Mouse (Mus musculus): ENCODE measurements around the gene Ptp4a2. TPM values are rescaled to one million over a fixed set of nuclear protein-coding genes. Genes with fewer than 3 reads are reported as not detected.

The Ptp4a2 gene
- polyA plus RNA-seq, 1 experiment = 138 TPM

DNA sequence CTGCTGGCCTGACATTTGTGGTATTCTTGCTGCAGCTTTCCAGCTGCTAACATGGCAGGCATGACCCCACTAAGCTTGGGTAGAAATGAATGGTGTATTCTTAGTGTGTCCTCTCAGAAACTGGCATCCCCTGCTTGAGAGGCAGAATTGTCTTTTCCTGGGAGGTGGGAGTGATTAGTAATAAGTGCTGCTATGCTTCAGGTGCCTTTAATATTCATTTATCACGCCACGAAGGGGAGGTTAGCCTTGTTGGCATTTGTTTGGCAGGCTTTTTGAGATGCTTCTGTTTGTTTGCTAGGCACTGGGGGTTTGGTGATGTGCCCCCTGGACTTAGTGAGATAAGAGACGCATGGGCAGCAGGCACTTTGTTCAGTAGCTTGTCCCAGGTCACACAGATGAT is 11.3 kb downstream of the Ptp4a2 start:
- Histone ChIP-seq H3K36me3 (ENCODE audit: control insufficient read depth, insufficient read depth) (no peaks in the 10 kb centered on the region), H3ac (ENCODE audit: control insufficient read depth, insufficient read length) (peak overlapping the region; percentile 26), H3K4me3 (peak overlapping the region; percentile 63), H3K27me3 (ENCODE audit: control insufficient read depth, insufficient read depth, insufficient read length) (no peaks in the 10 kb centered on the region), H3K4me2 (ENCODE audit: low read depth) (peak overlapping the region; percentile 93), H3K79me2 (ENCODE audit: control insufficient read depth, insufficient read depth) (peaks cover 69% of the 10 kb centered on the region)
- TF ChIP-seq POLR2AphosphoS2 (IDR thresholded peaks at IDR 0.05; ENCODE audit: insufficient read length, low read depth) = no peak
- TF ChIP-seq MYOD1 (IDR thresholded peaks at IDR 0.05; ENCODE audit: control insufficient read depth in 1 of 3, insufficient read length in 2 of 3, low read depth in 2 of 3) = peak in 1 of 3 experiments; percentile 4

DNA sequence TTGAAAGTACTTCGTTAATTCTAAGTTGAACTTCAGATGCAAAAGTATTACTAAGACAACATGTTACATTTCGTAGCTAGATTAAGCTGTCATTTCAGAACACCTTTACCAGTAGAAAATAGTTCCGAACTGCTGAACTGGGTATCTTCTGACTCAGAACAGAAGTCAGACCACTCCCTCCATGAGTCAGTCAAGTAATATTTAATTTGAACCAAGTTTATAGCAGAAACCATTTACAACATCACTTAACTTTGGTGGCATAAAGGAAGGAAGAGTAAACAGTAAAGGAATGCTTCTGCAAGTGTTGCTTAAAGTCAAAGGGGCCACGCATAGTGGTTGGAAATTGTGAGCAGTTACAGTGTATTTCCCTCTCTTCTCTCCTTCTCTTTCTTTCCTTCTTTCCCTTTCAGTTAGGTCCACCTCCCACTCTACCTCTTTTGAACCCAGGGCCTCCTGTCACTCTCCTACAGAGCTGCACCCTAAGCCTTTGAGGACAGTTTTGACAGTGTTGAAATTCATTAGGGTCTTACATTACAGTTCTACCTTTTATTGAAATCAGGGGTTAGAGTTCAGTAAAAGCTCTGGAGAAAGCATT is 12.3 kb downstream of the Ptp4a2 start:
- peaks cover 79% of the 10 kb centered on the region for H3K79me2 ChIP-seq (ENCODE audit: control insufficient read depth, insufficient read depth)
- peak overlapping the region; percentile 63 for H3K4me3 ChIP-seq
- H3K27me3 ChIP-seq (ENCODE audit: control insufficient read depth, insufficient read depth, insufficient read length) = no peaks in the 10 kb centered on the region
- no peak overlapping the region for H3ac ChIP-seq (ENCODE audit: control insufficient read depth, insufficient read length)
- no peaks in the 10 kb centered on the region for H3K36me3 ChIP-seq (ENCODE audit: control insufficient read depth, insufficient read depth)
- TF ChIP-seq CEBPB (IDR thresholded peaks at IDR 0.05; ENCODE audit: insufficient read depth, poor library complexity, severe bottlenecking) = 0 out of 2 replicates have a peak, but pooled peaks have one; percentile 12
- no peak for TF ChIP-seq TCF12 (IDR thresholded peaks at IDR 0.05; ENCODE audit: insufficient read depth, poor library complexity, severe bottlenecking)
- peak overlapping the region; percentile 93 for H3K4me2 ChIP-seq (ENCODE audit: low read depth)

DNA sequence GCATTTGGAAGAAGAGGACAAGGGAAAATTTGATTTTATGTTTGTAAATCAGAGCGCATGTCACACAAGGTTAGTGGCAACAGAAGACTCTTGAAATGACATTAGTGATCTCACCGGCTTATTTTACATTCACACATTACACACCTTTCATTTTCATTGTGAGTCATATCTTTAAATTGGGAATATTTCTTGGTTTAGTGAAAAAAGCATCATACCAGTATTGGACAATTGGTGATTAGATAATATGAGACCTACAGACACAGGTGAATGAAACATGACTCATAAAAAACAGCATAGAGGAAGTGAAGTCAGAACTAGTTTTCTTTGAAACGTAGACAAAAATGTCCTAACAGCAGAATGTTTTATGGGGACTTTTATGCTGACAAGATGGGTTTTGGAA is 16.6 kb downstream of the Ptp4a2 start:
- no peaks in the 10 kb centered on the region for H3K27me3 ChIP-seq (ENCODE audit: control insufficient read depth, insufficient read depth, insufficient read length)
- no peak overlapping the region for H3ac ChIP-seq (ENCODE audit: control insufficient read depth, insufficient read length)
- no peak for TF ChIP-seq MYOD1 (IDR thresholded peaks at IDR 0.05; ENCODE audit: control insufficient read depth in 1 of 3, insufficient read length in 2 of 3, low read depth in 2 of 3)
- TF ChIP-seq MYOG (IDR thresholded peaks at IDR 0.05; ENCODE audit: control insufficient read depth in 1 of 3, insufficient read depth in 1 of 3, insufficient read length in 2 of 3, low read depth in 2 of 3) = no peak
- no peak for TF ChIP-seq USF1 (IDR thresholded peaks at IDR 0.05; ENCODE audit: low read depth)
- no peak for TF ChIP-seq POLR2A (IDR thresholded peaks at IDR 0.05; ENCODE audit: insufficient read length, low read depth)
- TF ChIP-seq CEBPB (IDR thresholded peaks at IDR 0.05; ENCODE audit: insufficient read depth, poor library complexity, severe bottlenecking) = no peak
- no peak for TF ChIP-seq TCF3 (IDR thresholded peaks at IDR 0.05; ENCODE audit: insufficient read length, low read depth)
- TF ChIP-seq MAX (IDR thresholded peaks at IDR 0.05; ENCODE audit: low read depth) = no peak
- TF ChIP-seq E2F4 (IDR thresholded peaks at IDR 0.05; ENCODE audit: insufficient read depth) = no peak
- no peak for TF ChIP-seq TCF12 (IDR thresholded peaks at IDR 0.05; ENCODE audit: insufficient read depth, poor library complexity, severe bottlenecking)
- no peak for TF ChIP-seq REST (IDR thresholded peaks at IDR 0.05; ENCODE audit: insufficient read depth, insufficient read length)
- TF ChIP-seq SRF (IDR thresholded peaks at IDR 0.05; ENCODE audit: control insufficient read depth, insufficient read length, low read depth) = no peak
- no peak for TF ChIP-seq POLR2AphosphoS2 (IDR thresholded peaks at IDR 0.05; ENCODE audit: insufficient read length, low read depth)
- peaks cover 99% of the 10 kb centered on the region for H3K79me2 ChIP-seq (ENCODE audit: control insufficient read depth, insufficient read depth)
- no peaks in the 10 kb centered on the region for H3K36me3 ChIP-seq (ENCODE audit: control insufficient read depth, insufficient read depth)
- H3K4me3 ChIP-seq = no peak overlapping the region
- H3K4me2 ChIP-seq (ENCODE audit: low read depth) = peak overlapping the region; percentile 71

DNA sequence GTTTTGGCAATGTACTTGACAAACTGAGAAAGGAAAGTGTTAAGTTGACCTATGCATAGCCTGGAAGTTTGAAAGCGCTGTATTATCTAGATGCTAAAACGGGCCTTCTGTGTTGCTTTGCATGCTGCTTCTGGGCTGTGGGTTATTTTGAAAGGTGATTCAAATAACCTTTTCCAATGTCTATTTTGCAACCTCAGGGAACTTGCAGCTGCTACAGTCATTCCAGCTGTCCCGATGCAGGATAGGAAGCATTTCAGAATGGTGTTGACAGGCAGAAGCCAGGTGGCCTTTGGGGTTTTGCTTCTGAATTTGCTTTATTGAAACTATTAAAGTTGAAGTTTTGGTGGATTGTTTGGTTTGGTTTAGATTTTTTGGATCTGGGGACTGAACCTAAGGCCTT is 17.1 kb downstream of the Ptp4a2 start:
- H3K36me3 ChIP-seq (ENCODE audit: control insufficient read depth, insufficient read depth) = no peaks in the 10 kb centered on the region
- peak overlapping the region; percentile 71 for H3K4me2 ChIP-seq (ENCODE audit: low read depth)
- no peak overlapping the region for H3K4me3 ChIP-seq
- TF ChIP-seq CEBPB (IDR thresholded peaks at IDR 0.05; ENCODE audit: insufficient read depth, poor library complexity, severe bottlenecking) = peak; percentile 91
- TF ChIP-seq POLR2A (IDR thresholded peaks at IDR 0.05; ENCODE audit: insufficient read length, low read depth) = no peak
- peak in 2 of 3 experiments; percentile 86 to 99 for TF ChIP-seq MYOG (IDR thresholded peaks at IDR 0.05; ENCODE audit: control insufficient read depth in 1 of 3, insufficient read depth in 1 of 3, insufficient read length in 2 of 3, low read depth in 2 of 3)
- no peak for TF ChIP-seq E2F4 (IDR thresholded peaks at IDR 0.05; ENCODE audit: insufficient read depth)
- no peak for TF ChIP-seq USF1 (IDR thresholded peaks at IDR 0.05; ENCODE audit: low read depth)
- TF ChIP-seq TCF12 (IDR thresholded peaks at IDR 0.05; ENCODE audit: insufficient read depth, poor library complexity, severe bottlenecking) = peak; percentile 100
- TF ChIP-seq POLR2AphosphoS2 (IDR thresholded peaks at IDR 0.05; ENCODE audit: insufficient read length, low read depth) = no peak
- peak; percentile 88 for TF ChIP-seq TCF3 (IDR thresholded peaks at IDR 0.05; ENCODE audit: insufficient read length, low read depth)
- no peak for TF ChIP-seq SRF (IDR thresholded peaks at IDR 0.05; ENCODE audit: control insufficient read depth, insufficient read length, low read depth)
- TF ChIP-seq MYOD1 (IDR thresholded peaks at IDR 0.05; ENCODE audit: control insufficient read depth in 1 of 3, insufficient read length in 2 of 3, low read depth in 2 of 3) = peak; percentile 100
- no peak for TF ChIP-seq REST (IDR thresholded peaks at IDR 0.05; ENCODE audit: insufficient read depth, insufficient read length)
- H3K79me2 ChIP-seq (ENCODE audit: control insufficient read depth, insufficient read depth) = peaks cover 99% of the 10 kb centered on the region
- no peak overlapping the region for H3ac ChIP-seq (ENCODE audit: control insufficient read depth, insufficient read length)
- H3K27me3 ChIP-seq (ENCODE audit: control insufficient read depth, insufficient read depth, insufficient read length) = no peaks in the 10 kb centered on the region

DNA sequence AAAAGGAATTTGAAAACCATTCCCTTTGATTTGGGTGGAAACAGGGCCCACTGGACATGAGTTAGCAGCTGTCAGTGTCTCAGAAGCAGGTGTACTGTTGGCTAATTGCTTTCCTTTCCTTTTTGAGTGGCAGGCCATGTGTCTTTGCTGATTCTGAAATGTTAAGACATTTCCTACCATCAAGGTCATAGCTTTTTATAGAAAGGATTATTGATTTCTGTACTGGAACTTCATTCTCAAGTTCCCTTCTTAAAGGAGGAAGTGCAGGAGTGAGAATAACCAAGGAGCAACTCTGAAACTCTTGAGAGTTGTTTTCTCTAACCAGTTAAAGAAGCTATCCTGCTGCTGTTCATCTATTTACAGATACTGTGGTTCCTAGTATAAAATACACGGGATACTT is 18.8 kb downstream of the Ptp4a2 start:
- Histone ChIP-seq H3K36me3 (ENCODE audit: control insufficient read depth, insufficient read depth) (no peaks in the 10 kb centered on the region), H3ac (ENCODE audit: control insufficient read depth, insufficient read length) (no peak overlapping the region), H3K4me3 (no peak overlapping the region), H3K79me2 (ENCODE audit: control insufficient read depth, insufficient read depth) (peaks cover 99% of the 10 kb centered on the region), H3K4me2 (ENCODE audit: low read depth) (peak overlapping the region; percentile 67), H3K27me3 (ENCODE audit: control insufficient read depth, insufficient read depth, insufficient read length) (no peaks in the 10 kb centered on the region)
- TF ChIP-seq MAX (IDR thresholded peaks at IDR 0.05; ENCODE audit: low read depth) = no peak
- TF ChIP-seq MYOG (IDR thresholded peaks at IDR 0.05; ENCODE audit: control insufficient read depth in 1 of 3, insufficient read depth in 1 of 3, insufficient read length in 2 of 3, low read depth in 2 of 3) = peak in 2 of 3 experiments; percentile 51 to 93
- no peak for TF ChIP-seq CEBPB (IDR thresholded peaks at IDR 0.05; ENCODE audit: insufficient read depth, poor library complexity, severe bottlenecking)
- no peak for TF ChIP-seq REST (IDR thresholded peaks at IDR 0.05; ENCODE audit: insufficient read depth, insufficient read length)
- TF ChIP-seq TCF12 (IDR thresholded peaks at IDR 0.05; ENCODE audit: insufficient read depth, poor library complexity, severe bottlenecking) = peak; percentile 77
- peak; percentile 96 to 97 (median 97) for TF ChIP-seq MYOD1 (IDR thresholded peaks at IDR 0.05; ENCODE audit: control insufficient read depth in 1 of 3, insufficient read length in 2 of 3, low read depth in 2 of 3)
- TF ChIP-seq E2F4 (IDR thresholded peaks at IDR 0.05; ENCODE audit: insufficient read depth) = no peak
- peak; percentile 65 for TF ChIP-seq TCF3 (IDR thresholded peaks at IDR 0.05; ENCODE audit: insufficient read length, low read depth)
- no peak for TF ChIP-seq POLR2AphosphoS2 (IDR thresholded peaks at IDR 0.05; ENCODE audit: insufficient read length, low read depth)
